In the genomic region with DNA sequence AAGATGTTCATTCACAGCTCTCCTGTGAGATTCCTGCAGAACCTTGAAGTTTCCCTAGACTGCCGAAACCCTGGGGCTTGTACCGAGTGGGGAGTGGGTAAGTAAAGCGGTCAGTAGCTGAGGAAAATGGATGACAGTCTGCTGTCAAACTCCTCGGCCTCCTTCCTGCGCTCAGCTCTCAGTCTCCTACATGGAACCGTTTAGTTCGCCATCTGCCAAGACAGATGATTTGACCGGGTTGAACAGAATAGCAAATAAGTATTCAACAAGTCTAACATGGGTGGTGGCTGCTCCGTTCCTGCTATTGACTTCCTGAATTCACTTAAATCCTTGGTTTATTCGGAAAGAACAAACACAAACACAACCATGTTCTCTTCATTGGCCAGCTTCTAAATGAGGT, we compare ENCODE assay signal across 22 mouse cellular contexts.
DNase-seq lines count a peak whose midpoint lies in the region; ATAC-seq and TF ChIP-seq lines count a peak whose summit lies in the region.
"Had no signal": no experiment of that assay in that cellular context is flagged by ENCODE, and none has a peak within 500 bp of the region (broad histone marks: within the 10 kb centered on the region; RNA-seq: fewer than 3 reads in every experiment).

No protein-coding gene starts in this region.

- ATAC-seq in hindbrain, postnatal 0 days: no peak
- ATAC-seq in hindbrain, embryonic 11.5 days (ENCODE audit: low FRiP score): no peak
- ATAC-seq: activated CD4-positive, CD25-positive, alpha-beta regulatory T cell, adult 4 months; CD4-positive, CD25-positive, alpha-beta regulatory T cell, adult 4 months; forebrain, embryonic 13.5 days; forebrain, embryonic 15.5 days; forebrain, postnatal 0 days; Patski had no signal

- H3K4me2 ChIP-seq in hindbrain, postnatal 0 days (ENCODE audit: low read depth, low read length): no peak overlapping the region
- no peak overlapping the region for H3K4me2 ChIP-seq in hindbrain, embryonic 11.5 days (replicated peaks; ENCODE audit: low read depth, low read length)
- H3K4me2 ChIP-seq: embryonic facial prominence, embryonic 12.5 days; forebrain, embryonic 13.5 days; forebrain, embryonic 15.5 days had no signal

- 0 out of 2 replicates have a peak, but pooled peaks cover 3% of the 10 kb centered on the region for H3K4me1 ChIP-seq in hindbrain, postnatal 0 days (ENCODE audit: insufficient read depth, low read length)
- no peaks in the 10 kb centered on the region for H3K4me1 ChIP-seq in hindbrain, embryonic 11.5 days (replicated peaks; ENCODE audit: control insufficient read depth, insufficient read depth, low read length)
- H3K4me1 ChIP-seq: embryonic facial prominence, embryonic 10.5 days; embryonic facial prominence, embryonic 12.5 days had no signal

- WGBS in hindbrain, postnatal 0 days: 62% methylated on average over 10 of the region's 10 CpGs
- 90% methylated on average over 10 of the region's 10 CpGs for WGBS in hindbrain, embryonic 11.5 days

- H3K36me3 ChIP-seq in hindbrain, postnatal 0 days (ENCODE audit: insufficient read depth, low read length): no peaks in the 10 kb centered on the region
- no peaks in the 10 kb centered on the region for H3K36me3 ChIP-seq in hindbrain, embryonic 11.5 days (ENCODE audit: control insufficient read depth, insufficient read depth, low read length)
- H3K36me3 ChIP-seq: embryonic facial prominence, embryonic 10.5 days; embryonic facial prominence, embryonic 12.5 days; forebrain, embryonic 15.5 days; G1E had no signal

- no peak for TF ChIP-seq CTCF in hindbrain, postnatal 0 days (IDR thresholded peaks at IDR 0.05; ENCODE audit: low read depth)

- no peak overlapping the region for H3K27ac ChIP-seq in hindbrain, postnatal 0 days
- no peak overlapping the region for H3K27ac ChIP-seq in hindbrain, embryonic 11.5 days (ENCODE audit: low read depth, low read length)
- H3K27ac ChIP-seq: embryonic facial prominence, embryonic 10.5 days; embryonic facial prominence, embryonic 12.5 days; forebrain, embryonic 13.5 days; forebrain, embryonic 15.5 days had no signal

- peak; percentile 53 to 68 for DNase-seq in cerebellum, postnatal 10 days
- no peak for DNase-seq in cerebellum, postnatal 36 days
- peak; percentile 10 to 25 for DNase-seq in cerebellum, postnatal 25 days
- no peak for DNase-seq in cerebellum, adult 11-12 months
- peak; percentile 44 for DNase-seq in hindbrain, postnatal 0 days (ENCODE audit: low spot score)
- no peak for DNase-seq in hindbrain, embryonic 11.5 days (ENCODE audit: low spot score)
- DNase-seq: adrenal gland, adult 8-10 months; adrenal gland, postnatal 14 days; adrenal gland, postnatal 36 days; B cell, adult 2 months; cerebellum, adult 11 months; cerebellum, adult 9-10 months; forebrain, postnatal 0 days had no signal

- H3K4me3 ChIP-seq in hindbrain, postnatal 0 days (ENCODE audit: low read length): no peak overlapping the region
- no peak overlapping the region for H3K4me3 ChIP-seq in hindbrain, embryonic 11.5 days (ENCODE audit: low read depth, low read length)
- H3K4me3 ChIP-seq: embryonic facial prominence, embryonic 10.5 days; embryonic facial prominence, embryonic 12.5 days; forebrain, embryonic 13.5 days; forebrain, embryonic 15.5 days had no signal

- H3K27me3 ChIP-seq in hindbrain, postnatal 0 days (ENCODE audit: insufficient read depth, low read length): no peaks in the 10 kb centered on the region
- H3K27me3 ChIP-seq in hindbrain, embryonic 11.5 days (ENCODE audit: control insufficient read depth, insufficient read depth, low read length): no peaks in the 10 kb centered on the region
- H3K27me3 ChIP-seq: CH12.LX; embryonic facial prominence, embryonic 12.5 days; forebrain, embryonic 13.5 days; forebrain, embryonic 15.5 days; Patski had no signal

- H3K9ac ChIP-seq in hindbrain, postnatal 0 days (replicated peaks; ENCODE audit: low read length): no peak overlapping the region
- no peak overlapping the region for H3K9ac ChIP-seq in hindbrain, embryonic 11.5 days (ENCODE audit: low read depth, low read length)
- H3K9ac ChIP-seq: embryonic facial prominence, embryonic 12.5 days; forebrain, embryonic 13.5 days; forebrain, embryonic 15.5 days; forebrain, postnatal 0 days had no signal

- no peaks in the 10 kb centered on the region for H3K9me3 ChIP-seq in hindbrain, postnatal 0 days (ENCODE audit: low read length)
- H3K9me3 ChIP-seq in hindbrain, embryonic 11.5 days (ENCODE audit: control insufficient read depth, low read length): no peaks in the 10 kb centered on the region
- H3K9me3 ChIP-seq: embryonic facial prominence, embryonic 10.5 days; embryonic facial prominence, embryonic 12.5 days; forebrain, embryonic 13.5 days; forebrain, embryonic 15.5 days had no signal

Comparison
In these comparisons a context has a peak if more than half of its experiments do, and no peak if none do; other contexts are left out.
1. DNase-seq: peak in cerebellum, postnatal 10 days (2 of 2), cerebellum, postnatal 25 days (2 of 2) and hindbrain, postnatal 0 days (single experiment); none in cerebellum, postnatal 36 days (0 of 2), cerebellum, adult 11-12 months (single experiment) and hindbrain, embryonic 11.5 days (single experiment).